ENCODE assay signal across 26 mouse cellular contexts in genomic region chr5:14977368-14977767, GRCm38 (mm10). TPM values are rescaled to one million over a fixed set of nuclear protein-coding genes. Genes with fewer than 3 reads are reported as not detected.
"Had no signal": no experiment of that assay in that cellular context is flagged by ENCODE, and none has a peak within 500 bp of the region (broad histone marks: within the 10 kb centered on the region; RNA-seq: fewer than 3 reads in every experiment).

No protein-coding gene starts in this region.

RNA-seq across cellular contexts. Expression of gene Gm10354, which starts 1.4 kb away (rescaled TPM):
- polyA plus RNA-seq: heart, embryonic 11.5 days; heart, embryonic 13.5 days; heart, embryonic 14.5 days; heart, embryonic 15.5 days; heart, embryonic 16.5 days; heart, postnatal 0 days; hindbrain, embryonic 10.5 days; hindbrain, embryonic 11.5 days; hindbrain, embryonic 12.5 days; hindbrain, embryonic 13.5 days; hindbrain, embryonic 14.5 days; hindbrain, embryonic 15.5 days; hindbrain, embryonic 16.5 days; hindbrain, postnatal 0 days; inflammation-experienced regulatory T-cells, adult 6 months; intestine, embryonic 14.5 days; intestine, embryonic 15.5 days; intestine, embryonic 16.5 days; intestine, postnatal 0 days; kidney, adult 2 months; kidney, embryonic 14.5 days; kidney, embryonic 15.5 days; kidney, embryonic 16.5 days; kidney, postnatal 0 days; large intestine, adult 2 months had no signal

RNA-seq across cellular contexts. Expression of gene Speer4e, which starts 39.1 kb away (rescaled TPM):
- polyA plus RNA-seq: heart, embryonic 11.5 days; heart, embryonic 13.5 days; heart, embryonic 15.5 days; heart, embryonic 16.5 days; heart, postnatal 0 days; hindbrain, embryonic 10.5 days; hindbrain, embryonic 11.5 days; hindbrain, embryonic 12.5 days; hindbrain, embryonic 13.5 days; hindbrain, embryonic 14.5 days; hindbrain, embryonic 15.5 days; hindbrain, embryonic 16.5 days; hindbrain, postnatal 0 days; inflammation-experienced regulatory T-cells, adult 6 months; intestine, embryonic 14.5 days; intestine, embryonic 15.5 days; intestine, embryonic 16.5 days; intestine, postnatal 0 days; kidney, adult 2 months; kidney, embryonic 14.5 days; kidney, embryonic 15.5 days; kidney, embryonic 16.5 days; kidney, postnatal 0 days; large intestine, adult 2 months had no signal

RNA-seq across cellular contexts. Expression of gene Gm17019, which starts 55.4 kb away (rescaled TPM):
- polyA plus RNA-seq: heart, embryonic 11.5 days; heart, embryonic 12.5 days; heart, embryonic 13.5 days; heart, embryonic 14.5 days; heart, embryonic 16.5 days; heart, postnatal 0 days; hindbrain, embryonic 10.5 days; hindbrain, embryonic 11.5 days; hindbrain, embryonic 12.5 days; hindbrain, embryonic 13.5 days; hindbrain, embryonic 14.5 days; hindbrain, embryonic 15.5 days; hindbrain, embryonic 16.5 days; hindbrain, postnatal 0 days; inflammation-experienced regulatory T-cells, adult 6 months; intestine, embryonic 14.5 days; intestine, embryonic 15.5 days; intestine, embryonic 16.5 days; intestine, postnatal 0 days; kidney, adult 2 months; kidney, embryonic 14.5 days; kidney, embryonic 15.5 days; kidney, embryonic 16.5 days; kidney, postnatal 0 days; large intestine, adult 2 months had no signal
